Mouse (Mus musculus) ES-CJ7 (cell line): ENCODE measurements around the gene Prss12.
A peak's percentile ranks its signal among the peaks of the same experiment; 100 is the strongest.
"Not testable (repeated sequence)": the region's sequence is repeated elsewhere in the genome, so short reads cannot be mapped to it uniquely, and the experiment has no call there.

Source experiments
- DNase-seq: peaks from one replicate; pipeline ENCODE4 v3.0.0; 2011; ENCODE audit warnings: low read depth, low spot score

Prss12 gene

DNA sequence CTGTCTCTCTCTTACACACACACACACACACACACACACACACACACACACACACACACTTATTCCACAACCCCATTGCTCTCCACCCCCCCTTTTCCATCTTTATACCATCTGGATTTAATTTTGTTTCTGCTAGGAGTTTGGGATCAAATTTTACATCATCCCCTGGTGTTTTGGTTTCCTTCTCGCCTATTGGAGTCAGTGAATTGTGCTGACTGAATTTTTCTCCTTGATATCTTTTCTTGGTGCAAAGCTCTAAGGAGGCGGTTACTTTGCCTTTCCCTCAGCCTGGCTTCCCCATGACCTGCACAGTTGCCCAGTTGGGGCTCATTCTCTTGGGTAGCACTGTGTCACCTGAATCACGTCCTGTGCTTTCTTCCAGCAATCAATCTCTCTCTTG lies 30.1 kb downstream of the Prss12 start:
- no peak for DNase-seq

DNA sequence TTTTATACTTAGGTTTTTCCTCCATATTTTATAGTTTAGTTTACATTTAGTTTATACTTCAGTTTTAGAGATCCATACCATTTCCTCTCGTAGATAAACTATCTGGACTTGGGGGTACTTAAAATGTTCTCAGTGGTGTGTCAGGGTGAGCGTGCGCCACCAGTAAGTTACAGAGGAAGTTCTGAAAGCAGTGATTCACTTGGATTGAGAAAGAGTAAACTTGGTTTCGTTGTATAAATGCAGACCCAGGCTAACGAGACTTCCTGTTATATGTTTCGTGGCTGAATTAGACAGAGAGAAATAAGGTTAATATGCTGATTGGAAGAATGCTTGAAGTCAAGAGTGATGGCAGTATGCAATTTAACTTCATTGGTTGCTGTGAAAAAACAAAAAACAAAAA lies 34.6 kb downstream of the Prss12 start:
- no peak for DNase-seq

DNA sequence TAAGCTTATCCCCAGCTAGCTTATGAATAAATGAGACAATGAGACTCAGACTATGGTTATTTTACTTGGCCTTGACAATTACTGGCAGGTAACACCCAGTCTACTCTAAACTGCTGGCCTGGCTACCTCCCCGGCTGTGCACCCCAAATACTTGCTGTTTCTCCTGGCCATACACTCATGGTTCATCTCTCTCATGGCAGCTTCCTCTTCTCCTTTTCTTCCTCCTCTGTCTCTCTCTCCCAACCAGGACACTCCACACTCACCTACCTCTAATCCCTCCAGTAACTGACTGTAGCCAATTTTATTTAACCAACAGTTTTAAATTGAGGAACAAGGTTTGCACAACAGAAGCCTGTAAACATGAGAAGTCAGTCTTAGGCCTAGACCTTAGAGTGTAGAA lies 45.1 kb downstream of the Prss12 start:
- DNase-seq = no peak

DNA sequence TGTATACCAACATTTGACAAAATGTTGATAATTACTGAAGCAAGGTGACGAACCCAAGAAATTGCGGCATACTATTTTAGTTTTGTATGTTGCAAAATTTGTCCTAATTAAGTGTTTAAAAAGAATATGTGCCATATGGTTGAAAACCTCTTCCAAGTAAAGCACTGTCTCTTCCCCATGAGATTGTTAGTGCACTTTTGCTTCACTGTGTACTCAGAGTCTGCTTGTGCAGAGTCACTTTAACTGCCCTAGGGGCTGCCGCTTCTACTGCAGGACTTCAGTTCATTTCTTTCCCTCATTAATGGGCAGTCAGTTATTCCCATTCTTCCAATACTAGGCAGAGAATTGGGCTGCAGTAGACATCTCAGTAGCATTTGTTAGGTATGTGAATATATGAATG lies 46.5 kb downstream of the Prss12 start:
- DNase-seq = no peak

DNA sequence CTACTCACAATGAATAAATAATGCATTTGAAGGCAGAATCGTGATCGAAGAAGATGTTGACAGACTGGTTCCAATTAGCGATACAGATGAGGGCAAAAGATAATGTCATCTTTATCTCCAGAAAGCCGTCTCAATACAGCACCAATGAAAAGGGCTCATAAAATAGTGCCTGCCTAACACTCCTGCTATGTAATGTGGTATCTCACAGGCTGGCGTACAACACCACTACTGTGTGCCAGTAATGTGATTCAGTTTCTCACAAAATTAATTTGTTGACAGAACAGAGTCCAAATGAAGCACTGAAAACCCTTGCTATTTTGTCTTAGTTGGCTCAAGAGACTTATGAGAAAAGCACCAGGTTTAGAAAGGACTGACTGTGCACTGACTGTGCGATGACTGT lies 48.4 kb downstream of the Prss12 start:
- no peak for DNase-seq

DNA sequence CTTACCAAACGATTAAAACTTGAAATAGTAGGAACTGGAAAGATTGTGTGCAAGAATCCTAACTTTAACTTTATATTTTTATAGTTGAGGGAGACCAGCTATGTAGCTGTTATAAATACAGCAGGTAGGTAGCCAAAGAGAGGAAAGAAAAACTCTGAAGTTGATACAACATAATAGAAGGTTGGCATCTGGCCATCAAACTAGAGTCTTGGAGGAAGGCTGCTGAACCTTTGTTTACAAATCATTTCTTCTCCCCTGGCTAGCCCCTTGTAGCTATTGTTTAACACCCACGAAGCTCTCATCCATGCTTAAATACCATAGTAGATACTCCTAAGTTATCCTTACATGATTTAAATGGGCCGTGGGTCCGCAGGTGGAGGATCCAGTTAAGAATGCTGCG lies 52.1 kb downstream of the Prss12 start:
- no peak for DNase-seq

DNA sequence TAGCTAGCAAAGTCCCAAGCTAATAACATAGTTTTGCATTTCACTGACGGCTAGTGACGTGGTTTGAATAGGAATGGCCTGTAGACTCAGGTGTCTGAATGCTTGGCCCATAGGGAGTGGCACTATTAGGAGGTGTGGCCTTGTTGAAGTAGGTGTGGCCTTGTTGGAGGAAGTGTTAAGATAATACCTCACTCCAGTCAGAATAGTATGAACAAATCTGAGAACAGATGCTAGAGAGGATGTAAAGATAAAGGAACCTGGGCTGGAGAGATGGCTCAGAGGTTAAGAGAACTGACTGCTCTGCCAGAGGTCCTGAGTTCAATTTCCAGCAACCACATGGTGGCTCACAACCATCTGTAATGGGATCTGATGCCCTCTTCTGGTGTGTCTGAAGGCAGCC lies 55.1 kb downstream of the Prss12 start:
- not testable (repeated sequence) for DNase-seq

DNA sequence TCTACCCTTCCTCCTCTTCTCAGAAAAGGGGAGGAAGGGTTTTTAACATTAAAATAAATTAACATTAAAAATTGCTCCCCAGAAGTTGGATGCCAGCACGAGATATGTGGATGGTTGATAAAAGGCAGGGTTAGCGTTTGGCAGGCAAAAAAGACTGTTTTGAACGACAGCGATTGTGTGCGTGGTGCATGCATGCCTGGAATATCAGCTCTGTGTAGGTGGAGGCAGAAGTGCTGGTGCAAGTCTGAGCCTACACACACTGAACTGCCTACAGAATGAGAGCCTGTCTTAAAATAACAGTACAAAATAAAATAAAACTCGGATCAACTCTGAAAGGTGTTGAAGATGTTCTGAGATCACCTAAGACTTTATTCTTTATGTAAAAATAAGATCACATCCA lies 57.2 kb downstream of the Prss12 start:
- DNase-seq = no peak

DNA sequence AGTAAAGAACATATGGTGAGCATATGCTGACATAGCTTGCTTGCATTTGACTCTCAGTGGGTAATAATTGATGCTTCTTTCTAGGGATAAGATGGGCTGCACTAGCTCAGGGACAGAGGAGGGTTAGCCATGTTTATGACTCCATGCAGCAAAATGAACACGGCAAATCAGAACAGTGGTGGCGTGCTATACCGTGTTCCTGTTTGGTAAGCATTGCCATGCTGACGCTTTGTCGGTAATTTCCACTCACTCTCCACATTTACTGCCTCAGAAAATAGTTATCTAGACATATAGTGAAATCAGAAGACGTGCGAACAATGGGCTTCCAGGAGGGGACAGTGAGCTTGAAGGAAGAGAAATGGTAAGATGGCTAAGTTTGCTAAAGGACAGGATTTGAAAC lies 58.1 kb downstream of the Prss12 start:
- no peak for DNase-seq

DNA sequence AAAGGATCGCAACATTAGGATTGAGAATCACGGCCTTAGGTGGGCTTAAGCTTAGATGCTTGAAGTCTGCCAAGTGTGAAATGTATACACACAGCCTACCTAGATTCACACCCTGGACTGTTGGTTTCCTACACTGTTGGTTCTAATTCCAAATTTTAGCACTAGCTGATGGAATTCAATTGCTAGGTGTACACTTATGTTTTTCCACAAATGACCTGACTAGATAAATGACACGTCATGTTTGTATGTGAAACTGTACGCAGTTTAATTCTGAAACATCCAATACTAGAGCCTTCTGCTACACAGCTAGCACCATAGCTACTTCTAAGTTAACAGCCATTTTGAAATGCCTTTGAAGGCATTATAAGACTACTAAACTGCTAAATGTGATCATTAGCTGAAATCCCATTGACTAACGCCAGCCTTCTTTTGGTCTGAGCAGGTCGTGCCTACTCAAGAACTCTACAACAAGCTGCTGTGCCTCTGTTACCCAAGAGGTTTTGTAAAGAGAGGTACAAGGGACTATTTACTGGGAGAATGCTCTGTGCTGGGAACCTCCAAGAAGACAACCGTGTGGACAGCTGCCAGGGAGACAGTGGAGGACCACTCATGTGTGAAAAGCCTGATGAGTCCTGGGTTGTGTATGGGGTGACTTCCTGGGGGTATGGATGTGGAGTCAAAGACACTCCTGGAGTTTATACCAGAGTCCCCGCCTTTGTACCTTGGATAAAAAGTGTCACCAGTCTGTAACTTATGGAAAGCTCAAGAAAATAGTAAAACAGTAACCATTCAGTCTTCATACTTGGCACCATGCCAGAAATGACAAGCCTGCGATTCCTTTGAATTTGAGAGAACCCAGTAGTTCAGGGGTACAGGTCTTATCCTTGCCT lies 59.3 kb downstream of the Prss12 start:
- peak; percentile 59 for DNase-seq

DNA sequence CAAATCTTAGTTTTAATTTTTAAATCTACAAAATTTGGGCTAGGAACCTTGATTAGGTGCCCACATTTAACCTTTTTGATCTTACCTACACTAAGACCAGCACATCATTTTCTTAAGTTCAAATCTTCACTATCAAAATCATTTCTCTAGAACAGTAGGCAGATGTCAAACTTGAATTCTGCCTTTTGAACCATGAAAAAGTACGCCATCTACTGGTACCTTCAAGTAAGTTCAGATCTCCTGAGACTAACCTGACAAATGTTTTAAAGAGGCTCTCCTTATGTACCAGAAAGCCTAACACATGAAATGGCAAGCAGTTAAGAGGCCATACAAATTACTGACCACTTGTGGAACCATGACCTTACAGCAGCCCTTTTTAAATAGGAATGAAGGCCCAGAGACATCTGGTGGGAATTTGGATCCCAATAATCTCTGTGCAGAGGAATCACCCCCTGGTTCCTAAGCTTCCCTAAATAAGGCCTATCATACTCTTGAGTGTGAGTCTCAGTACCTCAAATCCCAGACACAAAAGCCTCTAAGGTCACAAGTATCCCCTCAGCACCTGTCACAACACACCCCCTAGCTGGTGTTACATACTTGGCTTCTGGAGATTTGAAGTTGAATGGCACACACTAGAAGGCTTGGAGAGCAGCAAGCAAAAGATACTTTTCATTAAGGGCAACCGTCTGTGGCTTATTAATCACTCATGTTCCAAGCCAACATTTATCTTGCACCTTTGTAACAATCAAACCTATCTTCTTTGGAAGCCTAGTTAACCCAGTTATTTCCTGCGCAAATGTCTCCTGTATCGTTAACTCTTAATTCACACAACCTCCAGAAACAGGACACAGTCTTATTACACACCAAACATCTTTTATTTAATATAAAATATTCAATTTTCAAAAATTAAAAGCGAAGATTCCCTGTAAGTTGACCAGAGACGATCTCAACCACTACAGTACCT lies 60.3 kb downstream of the Prss12 start:
- peak; percentile 69 for DNase-seq

DNA sequence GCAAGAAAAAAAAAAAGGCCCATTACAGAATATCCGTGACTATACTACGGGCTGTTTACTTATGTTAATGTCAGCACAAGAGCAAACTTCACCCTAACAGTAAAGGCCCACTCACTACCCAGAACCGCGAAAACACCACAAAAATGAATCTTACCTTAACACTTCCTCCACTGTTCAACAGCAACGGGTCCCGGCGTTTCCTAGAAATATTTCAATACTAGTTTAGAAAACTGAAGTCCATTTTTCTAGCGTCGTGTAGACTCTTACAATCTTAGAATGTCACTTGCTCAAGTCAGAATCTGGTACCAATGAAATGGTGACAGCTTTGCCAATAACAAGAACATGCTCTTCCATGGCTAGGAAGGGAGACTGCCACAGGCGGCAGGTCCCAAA lies 60.9 kb downstream of the Prss12 start:
- no peak for DNase-seq

DNA sequence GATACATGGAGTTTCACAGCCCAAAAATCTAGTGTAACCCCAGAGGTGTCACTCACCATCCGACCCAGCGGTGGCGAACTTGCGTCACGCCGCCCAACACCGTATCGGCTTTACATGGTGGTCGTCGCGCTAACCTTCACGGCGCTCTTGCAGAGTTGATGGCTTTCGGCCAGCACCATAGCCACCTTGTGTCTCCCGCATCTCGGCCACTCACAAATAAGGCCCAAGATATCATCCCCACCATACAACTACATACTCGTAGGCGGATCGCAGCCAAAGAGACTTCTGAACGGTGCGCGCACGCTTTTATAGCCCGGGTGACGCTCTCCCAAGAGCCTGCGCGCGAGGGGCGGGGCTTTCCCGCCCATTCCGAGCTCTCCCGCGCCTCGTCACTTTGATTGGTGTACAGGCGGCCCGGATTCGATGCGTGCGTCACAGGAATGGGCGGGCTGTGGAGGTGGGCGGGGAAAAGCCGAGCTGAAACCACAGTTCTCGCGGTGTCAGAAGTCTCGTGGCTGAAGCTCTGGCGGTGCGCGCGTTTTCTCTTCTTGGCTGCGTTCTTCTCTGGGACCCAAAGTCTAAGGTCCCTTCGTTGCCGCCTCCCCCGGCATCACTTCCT lies 61.5 kb downstream of the Prss12 start:
- DNase-seq = peak; percentile 99

DNA sequence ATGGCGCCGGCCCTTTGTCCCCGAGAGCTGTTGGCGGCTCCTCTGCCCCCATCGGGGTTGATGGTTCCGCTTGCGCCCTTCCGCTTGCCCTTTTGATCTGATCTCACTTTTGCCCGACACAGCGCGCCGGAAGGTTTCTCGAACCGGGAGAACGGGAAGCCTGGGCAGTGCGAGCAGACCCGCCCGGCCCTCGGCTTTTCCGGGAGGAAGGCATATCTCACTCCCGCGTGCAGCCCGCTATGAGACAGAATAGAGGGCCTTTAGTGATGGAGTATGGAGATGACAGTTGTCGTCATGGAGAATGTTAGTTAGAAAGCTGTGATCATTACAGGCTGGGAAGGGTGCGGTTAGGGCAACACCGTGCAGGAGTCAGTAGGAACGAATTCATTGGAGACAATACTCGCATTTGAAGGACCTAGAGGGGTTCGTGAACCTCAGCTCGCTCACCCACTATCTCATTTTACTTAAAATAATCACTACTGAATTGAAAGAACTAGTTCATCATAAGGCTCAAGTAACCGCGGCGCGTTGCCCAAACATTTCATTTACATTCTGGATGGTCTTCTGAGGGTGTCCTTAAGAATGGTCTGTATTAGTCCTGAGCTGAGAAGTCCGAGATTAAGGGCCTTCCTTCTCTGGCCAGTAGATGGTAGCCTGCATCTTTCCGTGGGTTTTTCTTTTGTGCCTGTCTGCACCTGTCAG lies 62.1 kb downstream of the Prss12 start:
- DNase-seq = peak; percentile 47

DNA sequence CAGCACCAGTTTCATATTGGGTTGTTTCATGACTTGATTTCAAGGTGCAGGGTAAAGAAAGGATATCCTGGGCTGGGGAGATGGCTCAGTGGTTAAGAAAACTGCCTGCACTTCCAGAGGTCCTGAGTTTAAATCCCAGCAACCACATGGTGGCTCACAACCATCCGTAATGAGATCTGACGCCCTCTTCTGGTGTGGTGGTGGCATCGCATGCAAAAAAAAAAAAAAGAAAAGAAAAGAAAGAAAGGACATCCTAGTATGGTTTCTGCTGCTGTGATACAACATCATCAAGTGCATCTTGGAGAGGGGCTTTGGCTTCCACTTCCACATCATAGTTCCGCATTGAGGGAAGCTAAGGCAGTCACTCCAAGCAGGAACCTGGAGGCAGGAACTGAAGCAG lies 65.1 kb downstream of the Prss12 start:
- no peak for DNase-seq

DNA sequence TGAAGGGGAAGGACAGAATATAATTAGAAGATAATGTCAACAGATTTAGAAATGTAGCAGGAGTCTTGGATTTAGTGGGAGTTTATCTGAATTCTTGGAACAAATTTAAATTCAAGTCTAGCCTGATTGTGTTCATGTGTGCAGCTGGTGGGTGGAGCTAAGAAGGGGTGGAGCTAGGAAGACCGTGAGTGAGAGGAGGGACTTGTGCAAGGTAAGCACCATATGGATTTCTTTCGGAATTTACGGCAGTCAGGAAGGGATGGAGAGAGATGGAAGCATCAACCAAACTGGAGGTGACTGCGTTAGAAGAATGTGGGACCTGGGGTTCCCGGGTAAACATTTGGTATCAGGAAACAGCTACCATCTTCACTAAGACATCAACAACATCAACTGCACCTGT lies 68.2 kb downstream of the Prss12 start:
- DNase-seq = peak; percentile 50

DNA sequence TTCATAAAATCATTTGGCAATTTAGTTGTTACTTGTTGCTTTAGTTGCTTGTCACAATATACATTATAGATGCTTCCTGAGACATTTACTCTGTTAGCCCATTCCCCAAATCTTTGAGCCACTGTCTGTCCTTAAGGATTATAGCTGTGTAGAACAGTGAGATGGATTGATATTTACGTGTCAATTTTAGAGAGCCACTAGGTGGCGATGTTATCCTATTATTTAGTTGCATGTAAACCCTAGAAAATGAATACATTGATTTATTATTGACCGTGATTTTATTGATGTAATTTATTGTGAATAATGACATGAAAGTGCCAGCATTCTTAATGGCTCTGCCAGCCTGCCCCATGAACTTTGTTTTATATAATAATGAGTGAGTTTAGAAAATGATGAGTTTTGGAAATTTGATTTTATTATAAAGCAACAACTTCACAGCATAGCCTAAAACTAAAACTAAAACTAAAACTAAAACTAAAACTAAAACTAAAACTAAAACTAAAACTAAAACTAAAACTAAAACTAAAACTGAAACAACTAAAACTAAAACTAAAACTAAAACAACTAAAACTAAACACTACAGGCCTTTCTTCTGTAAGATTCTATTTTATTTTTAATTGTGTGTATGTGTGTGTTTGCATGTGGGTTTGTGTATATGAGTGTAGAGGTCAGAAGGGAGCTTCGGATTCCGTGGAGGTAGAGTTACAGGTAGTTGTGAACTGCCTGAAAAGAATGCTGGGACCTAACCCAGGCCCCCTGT lies 69.1 kb downstream of the Prss12 start:
- peak; percentile 66 for DNase-seq

DNA sequence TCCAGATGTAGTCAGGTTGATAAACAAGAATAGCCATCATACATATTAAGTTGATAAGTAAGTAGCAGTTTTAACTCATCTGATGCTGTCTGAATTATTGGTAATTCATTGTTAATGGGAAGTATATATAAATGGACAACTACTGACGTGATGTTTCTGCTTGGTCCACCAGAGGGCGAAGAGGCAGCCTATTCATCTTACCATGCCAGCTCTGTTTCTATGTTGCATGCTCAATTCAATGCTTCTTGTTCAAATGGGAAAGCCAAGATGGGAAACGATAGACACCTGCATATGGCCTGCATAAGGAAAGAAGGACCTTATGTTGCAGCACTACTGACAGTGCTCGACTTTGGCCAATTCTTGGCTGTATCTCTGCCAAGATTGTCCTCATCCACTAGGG lies 70.1 kb downstream of the Prss12 start:
- DNase-seq = peak; percentile 45

DNA sequence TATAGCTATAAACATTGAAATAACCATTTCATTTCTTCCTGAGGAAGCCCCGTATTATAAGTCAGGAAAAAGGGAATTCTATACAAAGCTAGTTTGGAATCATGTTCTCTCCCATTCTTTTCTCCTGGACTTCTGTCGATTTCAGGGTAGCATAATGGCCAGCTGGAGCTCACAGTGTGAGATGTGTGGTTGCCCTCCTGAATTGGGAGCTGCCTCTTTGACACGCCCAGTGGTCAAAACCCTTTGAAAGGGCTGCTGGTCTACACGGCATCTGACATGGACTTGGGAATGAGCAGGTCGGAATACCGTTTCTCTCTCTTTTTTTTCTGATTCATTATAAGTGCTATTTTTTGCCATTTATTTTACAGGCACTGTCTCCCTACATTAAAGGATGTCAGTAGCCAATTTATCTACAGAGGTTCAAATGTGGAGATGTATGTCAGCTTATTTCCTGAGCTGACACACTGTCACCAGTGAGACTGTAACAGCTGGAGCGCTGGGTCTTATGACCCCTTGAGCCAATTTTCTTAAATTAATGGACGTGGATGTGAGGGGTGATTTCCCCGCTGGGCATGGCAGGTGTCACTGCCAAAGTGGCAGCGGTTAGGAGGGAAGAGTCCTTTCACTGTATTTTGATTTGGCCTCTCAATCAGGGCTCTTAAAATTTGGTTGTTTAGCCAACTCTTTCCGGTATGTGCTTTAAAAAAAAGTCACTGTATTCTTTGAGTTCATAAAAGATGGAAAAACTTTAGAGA lies 79.8 kb downstream of the Prss12 start:
- DNase-seq = no peak
